Mouse (Mus musculus): Measurements from ENCODE around the gene Pnpla7. TPM values are rescaled to one million over a fixed set of nuclear protein-coding genes. Genes with fewer than 3 reads are reported as not detected.
"Not testable (repeated sequence)": the region's sequence is repeated elsewhere in the genome, so short reads cannot be mapped to it uniquely, and the experiment has no call there.

The Pnpla7 gene
- polyA plus RNA-seq, 1 experiment: 20.5 TPM

- Histone ChIP-seq H3K36me3 (ENCODE audit: control insufficient read depth, insufficient read depth, low read length) (peaks cover 17% of the 10 kb centered on the region), H3K27me3 (ENCODE audit: control insufficient read depth, insufficient read depth, low read length) (no peaks in the 10 kb centered on the region), H3K4me3 (ENCODE audit: low read depth, low read length) (peak within 1 kb of the TSS; percentile 87), H3K27ac (ENCODE audit: insufficient read depth, low read depth, low read length) (no peak within 1 kb of the TSS), H3K4me1 (ENCODE audit: control insufficient read depth, insufficient read depth, insufficient read length, low read length) (peaks cover 3% of the 10 kb centered on the region)
- WGBS: under 1% methylated on average over 28 of the region's 28 CpGs
- no peak for TF ChIP-seq POLR2A (IDR thresholded peaks at IDR 0.05; ENCODE audit: low read depth, low read length)
- TF ChIP-seq CTCF (IDR thresholded peaks at IDR 0.05; ENCODE audit: extremely low read depth, insufficient read length, insufficient replicate concordance, low read depth, low read length): peak; percentile 86; the same call in 1 of the 2 replicates
Observed at GRCm38 (mm10) chr2:24962304-24963000, 13.4 kb upstream of the Pnpla7 start, which contains the start of gene Dph7. TSS of gene Dph7 (plus strand) at chr2:24962400.

DNA sequence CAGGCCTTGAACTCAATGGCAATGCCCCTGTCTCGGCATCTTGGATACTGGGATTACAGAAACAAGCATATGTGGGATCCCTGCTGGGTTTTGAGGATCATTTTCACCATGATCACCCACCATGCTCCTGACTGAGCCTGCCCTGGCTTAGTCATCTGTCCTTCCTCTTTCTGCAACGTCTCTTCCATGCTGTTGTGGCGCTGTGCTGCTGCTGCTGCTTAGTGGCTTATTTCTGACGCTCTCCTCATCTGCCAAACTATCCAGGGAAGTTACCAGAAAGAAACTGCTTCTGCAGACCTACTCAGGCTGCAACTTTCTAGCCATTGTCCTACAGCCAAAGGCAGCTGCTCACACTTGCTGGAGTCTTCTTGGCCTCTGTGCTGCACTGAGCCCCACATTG lies 5.4 kb upstream of the Pnpla7 start:
- no peak for TF ChIP-seq CTCF (IDR thresholded peaks at IDR 0.05; ENCODE audit: extremely low read depth, insufficient read length, insufficient replicate concordance, low read depth, low read length)
- no peak for TF ChIP-seq POLR2A (IDR thresholded peaks at IDR 0.05; ENCODE audit: low read depth, low read length)
- WGBS: 73% methylated on average over 4 of the region's 4 CpGs
- H3K4me3 ChIP-seq (ENCODE audit: low read depth, low read length): no peak overlapping the region
- H3K27ac ChIP-seq (ENCODE audit: insufficient read depth, low read depth, low read length): no peak overlapping the region
- peaks cover 3% of the 10 kb centered on the region; the same call in 1 of the 2 replicates for H3K4me1 ChIP-seq (ENCODE audit: control insufficient read depth, insufficient read depth, insufficient read length, low read length)
- peaks cover 20% of the 10 kb centered on the region for H3K36me3 ChIP-seq (ENCODE audit: control insufficient read depth, insufficient read depth, low read length)
- H3K27me3 ChIP-seq (ENCODE audit: control insufficient read depth, insufficient read depth, low read length): no peaks in the 10 kb centered on the region

DNA sequence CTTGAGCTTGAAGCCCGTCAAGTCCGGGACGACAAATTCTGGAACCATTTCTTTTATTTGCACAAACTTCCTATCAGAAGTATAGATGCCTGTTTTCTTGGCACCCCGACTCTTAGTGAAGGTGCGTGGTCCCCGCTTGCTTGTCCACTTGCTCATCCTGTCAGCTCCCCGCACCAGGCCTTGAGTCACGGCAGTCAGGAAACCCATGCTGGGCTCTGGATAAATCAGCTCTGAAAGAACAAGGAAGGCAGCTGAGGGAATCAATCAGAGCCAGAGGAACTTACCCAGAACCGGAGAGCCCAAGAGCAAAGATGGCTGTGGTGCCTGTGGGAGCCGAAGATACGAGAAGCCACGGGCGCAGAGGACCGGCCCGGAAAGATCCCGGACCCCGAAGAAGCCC lies 1.4 kb upstream of the Pnpla7 start:
- not testable (repeated sequence) for H3K4me1 ChIP-seq (ENCODE audit: control insufficient read depth, insufficient read depth, insufficient read length, low read length); H3K27me3 ChIP-seq (ENCODE audit: control insufficient read depth, insufficient read depth, low read length); H3K36me3 ChIP-seq (ENCODE audit: control insufficient read depth, insufficient read depth, low read length)
- under 1% methylated on average over 17 of the region's 17 CpGs for WGBS
- H3K27ac ChIP-seq (ENCODE audit: insufficient read depth, low read depth, low read length): peak overlapping the region; percentile 81
- H3K4me3 ChIP-seq (ENCODE audit: low read depth, low read length): peak overlapping the region; percentile 82

- TF ChIP-seq CTCF (IDR thresholded peaks at IDR 0.05; ENCODE audit: extremely low read depth, insufficient read length, insufficient replicate concordance, low read depth, low read length) (no peak), POLR2A (IDR thresholded peaks at IDR 0.05; ENCODE audit: low read depth, low read length) (peak; percentile 48)
- under 1% methylated on average over 64 of the region's 64 CpGs for WGBS
- Histone ChIP-seq H3K4me3 (ENCODE audit: low read depth, low read length) (peak within 1 kb of the TSS; percentile 82), H3K27ac (ENCODE audit: insufficient read depth, low read depth, low read length) (peak within 1 kb of the TSS; percentile 84), H3K36me3 (ENCODE audit: control insufficient read depth, insufficient read depth, low read length) (peaks cover 3% of the 10 kb centered on the region; the same call in 1 of the 2 replicates), H3K27me3 (ENCODE audit: control insufficient read depth, insufficient read depth, low read length) (no peaks in the 10 kb centered on the region), H3K4me1 (ENCODE audit: control insufficient read depth, insufficient read depth, insufficient read length, low read length) (peaks cover 3% of the 10 kb centered on the region; the same call in 1 of the 2 replicates)
Observed at GRCm38 (mm10) chr2:24974906-24975703, 728 bp upstream of the Pnpla7 start, which contains the start of gene Mrpl41. TSS of gene Mrpl41 (minus strand) at chr2:24975098.

GRCm38 (mm10) chr2:24976960-24977359 lies 1.1 kb downstream of the Pnpla7 start:
- peaks cover 3% of the 10 kb centered on the region; the same call in 1 of the 2 replicates for H3K36me3 ChIP-seq (ENCODE audit: control insufficient read depth, insufficient read depth, low read length)
- no peak overlapping the region for H3K4me3 ChIP-seq (ENCODE audit: low read depth, low read length)
- peaks cover 3% of the 10 kb centered on the region; the same call in 1 of the 2 replicates for H3K4me1 ChIP-seq (ENCODE audit: control insufficient read depth, insufficient read depth, insufficient read length, low read length)
- WGBS: 35% methylated on average over 5 of the region's 5 CpGs
- no peak overlapping the region for H3K27ac ChIP-seq (ENCODE audit: insufficient read depth, low read depth, low read length)
- no peaks in the 10 kb centered on the region for H3K27me3 ChIP-seq (ENCODE audit: control insufficient read depth, insufficient read depth, low read length)
- TF ChIP-seq POLR2A (IDR thresholded peaks at IDR 0.05; ENCODE audit: low read depth, low read length) (no peak), CTCF (IDR thresholded peaks at IDR 0.05; ENCODE audit: extremely low read depth, insufficient read length, insufficient replicate concordance, low read depth, low read length) (no peak)

DNA sequence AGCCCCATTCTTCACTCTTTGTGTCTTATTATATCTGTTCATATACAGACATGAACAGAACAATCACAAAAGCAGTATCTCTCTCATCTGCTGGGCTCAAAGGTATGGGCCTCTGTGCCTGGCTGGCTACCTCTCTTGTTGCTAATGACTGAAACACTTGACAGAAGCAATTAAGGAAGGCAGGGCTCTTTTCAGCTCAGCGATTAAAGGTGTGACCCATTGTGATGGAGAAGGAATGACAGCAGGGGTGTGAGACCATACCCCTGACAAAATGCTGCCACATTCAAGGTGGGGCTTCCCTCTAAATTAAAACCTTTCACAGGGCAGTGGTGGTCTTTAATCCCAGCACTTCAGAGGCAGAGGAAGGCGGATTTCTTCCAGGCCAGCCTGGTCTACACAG lies 11.9 kb downstream of the Pnpla7 start:
- Histone ChIP-seq H3K27ac (ENCODE audit: insufficient read depth, low read depth, low read length) (no peak overlapping the region), H3K36me3 (ENCODE audit: control insufficient read depth, insufficient read depth, low read length) (peaks cover 23% of the 10 kb centered on the region), H3K27me3 (ENCODE audit: control insufficient read depth, insufficient read depth, low read length) (no peaks in the 10 kb centered on the region), H3K4me3 (ENCODE audit: low read depth, low read length) (no peak overlapping the region), H3K4me1 (ENCODE audit: control insufficient read depth, insufficient read depth, insufficient read length, low read length) (no peaks in the 10 kb centered on the region)
- WGBS: 61% methylated on average over 2 of the region's 2 CpGs
- TF ChIP-seq POLR2A (IDR thresholded peaks at IDR 0.05; ENCODE audit: low read depth, low read length) (no peak), CTCF (IDR thresholded peaks at IDR 0.05; ENCODE audit: extremely low read depth, insufficient read length, insufficient replicate concordance, low read depth, low read length) (no peak)

GRCm38 (mm10) chr2:24995332-24995731 lies 19.5 kb downstream of the Pnpla7 start:
- Histone ChIP-seq H3K4me3 (ENCODE audit: low read depth, low read length) (no peak overlapping the region), H3K4me1 (ENCODE audit: control insufficient read depth, insufficient read depth, insufficient read length, low read length) (no peaks in the 10 kb centered on the region), H3K27me3 (ENCODE audit: control insufficient read depth, insufficient read depth, low read length) (no peaks in the 10 kb centered on the region), H3K36me3 (ENCODE audit: control insufficient read depth, insufficient read depth, low read length) (peaks cover 16% of the 10 kb centered on the region), H3K27ac (ENCODE audit: insufficient read depth, low read depth, low read length) (no peak overlapping the region)
- TF ChIP-seq POLR2A (IDR thresholded peaks at IDR 0.05; ENCODE audit: low read depth, low read length) (no peak), CTCF (IDR thresholded peaks at IDR 0.05; ENCODE audit: extremely low read depth, insufficient read length, insufficient replicate concordance, low read depth, low read length) (no peak)
- 93% methylated on average over 6 of the region's 6 CpGs for WGBS
